Mouse (Mus musculus): Measurements from ENCODE around the gene Stfa2l1.
"Not testable (repeated sequence)": the region's sequence is repeated elsewhere in the genome, so short reads cannot be mapped to it uniquely, and the experiment has no call there.

Stfa2l1 gene

DNA sequence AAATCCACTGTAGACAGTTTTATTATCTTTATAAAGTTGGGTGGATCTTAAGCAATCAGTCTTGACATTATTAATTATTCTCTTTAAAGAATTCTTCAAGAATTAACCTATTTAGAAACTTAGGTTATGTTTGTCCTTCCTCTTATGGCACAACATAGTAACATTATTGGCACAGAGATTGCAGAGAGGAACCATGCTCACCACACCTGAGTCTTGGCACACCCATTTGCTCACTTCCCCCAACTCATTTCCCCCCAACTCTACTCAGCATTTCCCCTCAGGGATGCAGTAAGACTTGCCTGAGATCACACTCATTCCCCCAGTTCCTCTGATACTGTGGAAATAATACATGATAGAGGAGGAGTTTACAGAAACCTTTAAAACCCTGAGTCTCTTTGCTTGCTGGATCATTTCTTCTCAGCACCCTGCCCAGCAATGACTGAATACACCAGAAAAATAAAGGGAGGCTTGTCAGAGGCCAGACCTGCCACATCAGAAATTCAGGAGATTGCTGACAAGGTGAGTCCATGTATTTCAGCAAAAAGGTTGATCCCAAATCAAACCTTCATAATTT is at the start of gene Stfa2l1:
Gene Stfa2l1, plus strand, starts transcription at position 410 of the 574 bp plus-strand sequence.
- DNase-seq, result no peak

DNA sequence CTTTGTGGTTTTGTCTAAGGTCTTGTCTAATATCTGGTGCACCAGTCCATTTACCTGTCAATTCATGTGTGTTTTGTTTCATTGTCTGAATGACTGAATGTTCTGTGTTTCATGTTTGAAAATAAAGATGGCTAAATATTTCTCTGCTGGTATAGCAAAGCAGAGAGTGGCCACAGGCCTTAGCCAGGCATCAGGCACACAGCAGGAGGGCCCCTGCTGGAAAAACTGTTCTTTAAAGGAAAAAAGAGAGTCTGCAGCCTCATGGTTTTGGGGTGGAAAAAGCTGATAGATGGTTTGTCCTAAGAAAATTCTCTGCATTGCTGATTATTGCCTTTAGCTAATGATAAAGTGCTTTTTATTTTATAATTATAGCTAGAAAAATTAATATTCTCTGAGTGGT is 45.1 kb upstream of the Stfa2l1 start:
- not testable (repeated sequence) for DNase-seq

DNA sequence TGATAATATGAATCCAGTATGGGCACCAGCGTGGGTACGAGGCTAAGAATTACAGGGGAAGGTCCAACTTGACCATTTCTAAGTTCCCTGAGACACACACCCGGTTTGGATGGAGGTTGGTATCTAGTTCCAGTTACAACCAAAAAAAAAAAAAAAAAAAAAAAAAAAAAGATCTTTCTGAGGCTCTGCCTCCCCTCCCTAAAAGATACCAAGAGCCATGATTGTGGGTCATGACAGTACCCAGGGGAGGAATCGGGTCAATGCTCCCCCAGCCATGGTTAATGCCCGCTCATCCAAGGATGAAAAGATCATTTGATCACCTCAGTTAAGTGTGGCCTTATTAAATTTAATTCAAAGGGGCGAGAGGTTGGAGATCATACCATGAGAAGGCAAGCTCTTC is 40.9 kb upstream of the Stfa2l1 start:
- not testable (repeated sequence) for DNase-seq

DNA sequence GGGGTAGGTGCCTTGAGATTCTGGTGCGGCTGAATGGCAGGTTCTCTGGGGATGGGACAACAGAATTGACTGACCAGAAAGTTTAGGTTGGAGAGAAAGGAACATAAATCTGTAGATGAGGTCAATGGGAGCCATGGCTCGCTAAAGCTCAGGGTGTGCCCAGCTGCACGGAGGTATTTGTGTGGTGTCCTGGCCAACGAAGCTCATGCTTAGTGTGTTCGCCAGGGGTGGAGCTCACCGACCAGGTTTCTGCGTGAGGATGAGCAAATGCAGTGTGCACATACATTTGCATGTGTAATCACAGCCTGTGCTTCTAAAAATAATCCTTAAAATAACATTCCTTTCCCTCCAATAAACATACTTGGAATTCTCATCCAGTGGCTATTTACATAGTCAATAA is 28.5 kb upstream of the Stfa2l1 start:
- no peak for DNase-seq

DNA sequence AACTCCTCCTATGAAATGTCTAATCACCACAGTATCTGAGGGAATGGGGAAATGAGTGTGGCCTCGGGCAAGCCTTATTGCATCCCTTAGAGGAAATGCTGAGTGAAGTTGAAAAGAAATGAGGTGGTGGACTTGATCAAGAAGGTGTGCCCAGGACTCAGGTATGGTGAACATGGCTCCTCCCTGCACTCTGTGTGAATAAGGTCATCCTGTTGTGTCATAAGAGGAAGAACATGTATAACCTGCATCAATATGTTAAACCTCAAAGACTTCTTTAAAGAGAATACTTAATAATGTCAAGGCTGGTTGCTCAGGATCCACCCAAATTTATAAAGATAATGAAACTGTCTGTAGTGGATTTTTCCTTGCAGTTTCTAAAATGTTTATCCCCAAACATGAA is 25.5 kb upstream of the Stfa2l1 start, which contains the start of gene Csta1:
Gene Csta1, minus strand, starts transcription at position 101 of the 400 bp plus-strand sequence.
- DNase-seq, result no peak

DNA sequence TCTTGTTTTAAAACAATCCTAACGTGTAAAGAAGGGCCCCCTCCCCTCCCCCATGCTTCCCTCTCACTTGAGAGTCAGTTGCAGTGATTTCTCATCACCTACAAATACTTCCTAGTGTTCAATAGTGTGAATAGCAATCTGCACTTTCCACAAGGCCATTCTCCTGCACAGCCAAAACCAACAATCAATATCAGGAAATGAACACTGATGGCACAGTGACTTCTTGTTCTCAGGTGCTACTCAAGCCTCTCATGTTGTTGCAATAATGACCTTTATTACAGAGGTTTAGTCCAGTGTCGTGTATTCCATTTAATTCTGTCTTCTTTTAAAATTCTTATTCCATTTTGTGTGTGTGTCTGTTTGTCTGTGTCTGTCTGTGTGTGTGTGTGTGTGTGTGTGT is 18.4 kb upstream of the Stfa2l1 start:
- DNase-seq, result no peak

DNA sequence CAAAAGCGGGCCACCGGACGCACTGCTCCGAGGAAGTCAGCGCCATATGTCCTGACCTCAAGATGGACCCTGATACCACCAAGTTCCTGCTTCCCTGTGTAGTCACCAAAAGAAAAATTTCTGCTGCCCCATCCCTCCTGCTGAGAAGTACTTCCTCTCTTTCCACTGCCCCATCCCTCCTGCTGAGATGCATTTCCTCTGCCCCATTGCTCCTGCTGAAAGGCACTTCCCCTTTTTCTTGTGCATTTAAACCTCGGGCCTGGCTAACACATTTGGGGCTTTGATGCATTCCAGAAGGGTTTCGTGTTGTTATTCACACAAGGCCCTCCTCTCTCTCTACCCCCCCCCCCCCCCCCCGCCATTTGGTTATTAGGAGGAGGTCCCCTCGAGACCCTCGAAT is 11.2 kb downstream of the Stfa2l1 start:
- DNase-seq, result not testable (repeated sequence)

DNA sequence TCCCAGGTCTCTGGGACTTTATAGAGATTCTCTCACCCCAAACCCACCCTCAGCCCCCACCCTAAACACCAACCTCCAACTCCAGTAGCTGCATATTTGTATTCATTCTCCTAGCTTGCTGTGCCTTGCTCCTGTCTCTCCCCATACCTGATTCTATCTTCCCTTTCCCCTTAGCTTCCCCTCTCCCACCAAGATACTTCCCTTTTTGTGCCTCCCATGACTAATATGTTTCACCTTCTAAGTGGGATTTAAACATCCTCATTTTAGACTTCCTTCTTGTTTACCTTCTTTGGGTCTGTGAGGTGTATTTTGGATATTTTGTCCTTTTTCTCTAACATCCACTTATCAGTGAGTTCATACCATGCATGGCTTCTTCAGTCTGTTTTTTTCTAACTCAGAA is 19.5 kb downstream of the Stfa2l1 start:
- DNase-seq, result no peak

DNA sequence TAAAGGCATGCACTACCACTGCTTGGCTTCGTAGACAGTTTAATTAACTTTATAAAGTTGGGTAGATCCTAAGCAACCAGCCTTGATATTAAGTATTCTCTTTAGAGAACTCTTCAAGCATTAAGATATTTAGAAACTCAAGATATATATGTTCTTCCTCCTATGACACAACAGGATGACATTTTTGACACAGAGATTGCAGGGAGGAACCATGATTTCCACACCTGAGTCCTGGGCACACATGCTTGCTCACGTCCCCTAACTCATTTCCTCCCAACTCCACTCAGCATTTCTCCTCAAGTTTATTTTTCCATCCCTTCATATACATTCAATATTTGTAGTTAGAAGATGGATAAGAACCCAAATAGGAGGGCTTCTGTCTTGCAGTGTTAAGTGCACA is 23.3 kb downstream of the Stfa2l1 start:
- no peak for DNase-seq

DNA sequence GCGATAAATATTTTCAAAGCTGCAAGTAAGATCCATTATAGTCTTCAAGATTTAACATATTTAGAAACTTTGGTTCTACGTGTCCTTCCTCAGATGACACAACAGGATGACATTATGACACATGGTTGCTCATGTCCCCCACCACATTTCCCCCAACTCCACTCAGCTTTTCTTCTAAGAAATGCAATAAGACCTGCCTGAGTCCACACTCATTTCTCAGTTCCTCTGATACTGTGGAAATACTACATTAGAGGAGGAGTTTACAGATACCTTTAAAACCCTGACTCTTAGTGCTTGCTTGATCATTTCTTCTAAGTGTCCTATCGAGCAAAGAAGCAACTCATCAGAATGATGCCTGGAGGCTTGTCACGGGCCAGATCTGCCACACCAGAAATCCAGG is 27.3 kb downstream of the Stfa2l1 start, which contains the start of gene Gm5483:
Gene Gm5483, plus strand, starts transcription at position 301 of the 400 bp plus-strand sequence.
- not testable (repeated sequence) for DNase-seq

DNA sequence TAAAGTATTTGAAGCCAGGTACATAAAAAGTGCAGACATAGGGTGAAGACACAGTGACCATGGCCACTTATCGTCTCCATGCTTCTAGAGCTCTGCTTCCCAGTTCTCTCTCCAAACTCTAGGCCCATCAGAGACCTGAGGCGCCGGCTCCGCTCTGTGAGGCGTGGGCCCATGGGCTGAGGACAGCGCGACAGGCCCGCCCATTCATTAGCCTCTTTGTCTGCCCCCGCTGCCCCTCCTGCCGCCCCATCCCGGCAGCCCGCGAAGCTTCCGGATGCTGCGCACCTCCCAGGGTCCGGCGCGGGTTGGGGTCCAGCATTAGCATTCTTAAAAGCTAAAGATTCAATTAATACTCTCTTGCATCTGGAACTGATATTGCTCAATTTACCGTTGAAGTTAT is 42.6 kb downstream of the Stfa2l1 start:
- no peak for DNase-seq

DNA sequence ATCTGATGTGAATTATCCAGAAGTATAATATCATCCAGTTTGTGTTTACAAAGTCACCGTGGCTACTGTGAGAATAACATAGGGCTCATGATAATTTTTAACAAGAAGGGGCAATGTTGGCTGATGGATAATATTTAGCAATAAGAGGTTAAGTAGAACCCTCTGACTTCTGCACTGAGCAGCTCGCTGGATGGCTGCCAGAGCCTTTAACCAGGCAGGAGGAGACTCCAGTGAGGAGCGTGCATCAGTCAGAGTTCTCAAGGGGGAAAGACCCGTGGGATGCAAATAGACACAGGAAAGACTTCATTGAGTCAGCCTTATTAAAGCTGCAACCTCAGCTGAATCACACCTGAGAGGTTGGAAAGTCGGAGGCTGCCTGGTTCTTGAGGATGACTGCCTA is 47.2 kb downstream of the Stfa2l1 start:
- no peak for DNase-seq

DNA sequence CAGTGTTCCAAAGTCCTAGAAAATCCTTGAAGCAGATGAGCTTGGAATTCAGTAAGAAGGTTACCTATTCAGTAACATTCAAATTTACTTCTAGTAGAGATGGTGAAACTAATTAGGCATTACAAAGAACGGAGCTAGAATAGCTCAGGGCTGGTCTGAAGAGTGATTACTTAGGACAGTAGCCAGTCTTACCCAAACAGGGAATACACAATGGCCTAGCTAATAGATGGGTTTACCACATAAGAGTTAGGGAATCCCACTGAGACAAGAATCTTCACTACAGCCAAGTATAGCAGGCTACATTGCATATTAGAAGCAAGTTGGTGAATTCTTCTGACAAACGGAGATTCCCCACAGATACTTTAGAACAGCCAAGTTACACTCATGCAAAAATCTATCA is 49.1 kb downstream of the Stfa2l1 start:
- DNase-seq, result not testable (repeated sequence)

DNA sequence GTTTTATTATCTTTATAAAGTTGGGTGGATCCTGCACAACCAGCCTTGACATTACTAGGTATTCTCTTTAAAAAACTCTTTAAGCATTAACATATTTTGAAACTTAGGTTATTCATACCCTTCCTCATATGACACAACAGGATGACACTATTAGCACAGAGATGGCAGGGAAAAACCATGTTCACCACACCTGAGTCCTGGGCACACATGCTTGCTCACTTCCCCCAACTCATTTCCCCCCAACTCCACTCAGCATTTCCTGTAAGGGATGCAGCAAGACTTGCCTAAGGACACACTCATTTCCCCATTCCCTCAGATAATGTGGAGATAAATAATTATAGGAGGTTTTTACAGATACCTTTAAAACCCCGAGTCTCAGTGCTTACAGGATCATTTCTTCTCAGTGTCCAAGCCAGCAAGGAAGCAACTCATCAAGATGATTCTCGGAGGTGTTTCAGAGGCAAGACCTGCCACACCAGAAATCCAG is 53.4 kb downstream of the Stfa2l1 start, which contains the start of gene Gm5416:
Gene Gm5416, plus strand, starts transcription at position 437 of the 487 bp plus-strand sequence.
- DNase-seq, result no peak

Data from right cerebral cortex, postnatal 4 days (tissue).